Mouse (Mus musculus): ENCODE data around the gene 4930451I11Rik.

The 4930451I11Rik gene

GRCm38 (mm10) chr7:126781661-126782370 lies 49.6 kb downstream of the 4930451I11Rik start:
- DNase-seq (ENCODE audit: low spot score in 2 of 2), result no peak

GRCm38 (mm10) chr7:126780971-126781635 lies 50.3 kb downstream of the 4930451I11Rik start, which contains the start of gene Tbx6:
Gene Tbx6 (plus strand): TSS chr7:126781483.
- no peak for DNase-seq (ENCODE audit: low spot score in 2 of 2)
